Mouse (Mus musculus) intestine, postnatal 0 days (tissue): ENCODE measurements around the gene Mrps25. TPM values are rescaled to one million over a fixed set of nuclear protein-coding genes. Genes with fewer than 3 reads are reported as not detected.

Experiments
- ATAC-seq: fragments of 200-750 bp; cut with Nextera tagmentation; 2 replicates; pipeline ENCODE4 v1.8.0; 2017; ENCODE audit warnings: mild to moderate bottlenecking, moderate TSS enrichment, moderate library complexity
- H3K27ac ChIP-seq: fragments of 300-500 bp; sonication (generic); 2 replicates; pipeline ENCODE4 v1.5.1; 2014; ENCODE audit warnings: mild to moderate bottlenecking, low read depth, low read length, moderate library complexity
- H3K27me3 ChIP-seq: fragments of 300-500 bp; sonication (generic); replicated peaks from 2 replicates; pipeline ENCODE4 v1.6.1; 2014; ENCODE audit warnings: low read length, mixed read lengths; ENCODE audit not compliant: control insufficient read depth, insufficient read depth
- H3K36me3 ChIP-seq: fragments of 300-500 bp; sonication (generic); 2 replicates; pipeline ENCODE4 v1.6.1; 2014; ENCODE audit warnings: mild to moderate bottlenecking, moderate library complexity; ENCODE audit not compliant: control insufficient read depth, insufficient read depth
- H3K4me1 ChIP-seq: fragments of 300-500 bp; sonication (generic); replicated peaks from 2 replicates; pipeline ENCODE4 v1.6.1; 2014; ENCODE audit warnings: antibody characterized with exemption, low read length, mixed read lengths; ENCODE audit not compliant: control insufficient read depth, insufficient read depth
- H3K4me2 ChIP-seq: fragments of 300-500 bp; sonication (generic); replicated peaks from 2 replicates; pipeline ENCODE4 v1.6.1; 2014; ENCODE audit warnings: low read depth, mild to moderate bottlenecking, moderate library complexity
- H3K4me3 ChIP-seq: fragments of 300-500 bp; sonication (generic); 2 replicates; pipeline ENCODE4 v1.5.1; 2014; ENCODE audit warnings: low read depth, low read length
- H3K9ac ChIP-seq: fragments of 300-500 bp; sonication (generic); 2 replicates; pipeline ENCODE4 v1.6.1; 2014; ENCODE audit warnings: mild to moderate bottlenecking, low read depth, low read length
- H3K9me3 ChIP-seq: fragments of 300-500 bp; sonication (generic); 2 replicates; pipeline ENCODE4 v1.6.1; 2016; ENCODE audit warnings: mixed run types; ENCODE audit not compliant: control insufficient read depth
- CTCF ChIP-seq: sonication (generic); IDR thresholded peaks from 2 replicates; pipeline ENCODE4 v1.5.1; 2016; ENCODE audit warnings: low read depth, mild to moderate bottlenecking, control low read depth, antibody characterized with exemption, moderate library complexity
- WGBS: fragments of 180-500 bp; shearing (Covaris S2); extraction: QIAGEN DNeasy Blood & Tissue Kit; methylation state at CpG from one replicate; pipeline ENCODE4 v1.1.7; 2014; 5-methylcytosine and 5-hydroxymethylcytosine counted together
- polyA plus RNA-seq: library from polyadenylated mRNA; unstranded; fragments of >200 nt; fragmentation: Nextera tagmentation; extraction: Ambion mirVana; gene quantifications from 2 replicates; pipeline ENCODE4 v1.2.1, GENCODE M21; 2015

Gene Mrps25
- polyA plus RNA-seq, 1 experiment from 2014 or later: 54.2 TPM

DNA sequence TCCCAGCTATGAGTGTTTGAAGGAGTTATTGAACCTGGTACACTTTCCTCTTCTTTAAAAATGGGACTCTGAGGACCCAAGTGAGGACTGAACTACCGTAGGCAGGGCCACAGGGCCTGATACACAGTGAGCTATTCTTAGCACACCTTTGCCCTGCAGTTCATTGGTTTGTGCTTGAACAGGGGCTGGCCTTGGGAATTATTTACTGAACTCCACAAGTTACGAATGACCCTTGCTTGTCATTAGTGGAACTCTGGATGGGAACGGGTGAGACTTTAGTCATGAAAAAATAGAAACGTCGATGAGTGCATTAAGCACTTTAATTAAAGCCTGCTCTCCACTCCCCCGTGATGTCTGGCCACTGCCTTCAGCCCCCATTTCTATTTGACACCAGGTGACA lies 37.8 kb upstream of the Mrps25 start:
- H3K27ac ChIP-seq: no peak overlapping the region
- H3K4me1 ChIP-seq: no peaks in the 10 kb centered on the region
- no peak for TF ChIP-seq CTCF
- no peak overlapping the region for H3K9ac ChIP-seq
- H3K9me3 ChIP-seq: no peaks in the 10 kb centered on the region
- H3K4me3 ChIP-seq: no peak overlapping the region
- H3K4me2 ChIP-seq: no peak overlapping the region
- no peaks in the 10 kb centered on the region for H3K36me3 ChIP-seq
- no peaks in the 10 kb centered on the region for H3K27me3 ChIP-seq
- no peak for ATAC-seq
- WGBS: 69% methylated on average over 6 of the region's 6 CpGs

DNA sequence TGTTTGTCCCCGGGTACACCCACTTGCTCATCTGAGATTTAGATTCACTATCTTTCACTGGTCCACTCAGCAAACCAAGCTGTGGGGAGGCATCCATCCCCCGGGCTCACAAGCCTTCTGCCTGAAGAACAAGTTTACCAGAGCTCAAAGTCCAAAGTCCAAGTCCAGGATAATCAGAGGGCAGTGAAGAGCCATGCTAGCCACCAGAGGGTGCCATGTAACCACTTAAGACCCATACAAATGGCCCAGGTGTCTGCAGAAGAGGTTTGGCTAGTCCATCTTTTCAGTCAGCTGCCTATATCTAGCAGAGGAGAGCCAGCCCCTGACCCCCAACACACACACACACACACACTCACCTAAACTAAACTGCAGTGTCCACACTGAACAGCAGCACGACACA lies 35.6 kb upstream of the Mrps25 start:
- Histone ChIP-seq H3K9ac (no peak overlapping the region), H3K27ac (no peak overlapping the region), H3K4me2 (no peak overlapping the region), H3K4me3 (no peak overlapping the region), H3K27me3 (no peaks in the 10 kb centered on the region), H3K9me3 (no peaks in the 10 kb centered on the region), H3K4me1 (no peaks in the 10 kb centered on the region; the same call in 1 of the 2 replicates), H3K36me3 (no peaks in the 10 kb centered on the region)
- TF ChIP-seq CTCF: peak; percentile 82
- ATAC-seq: peak; percentile 60
- 33% methylated on average over 3 of the region's 3 CpGs for WGBS

DNA sequence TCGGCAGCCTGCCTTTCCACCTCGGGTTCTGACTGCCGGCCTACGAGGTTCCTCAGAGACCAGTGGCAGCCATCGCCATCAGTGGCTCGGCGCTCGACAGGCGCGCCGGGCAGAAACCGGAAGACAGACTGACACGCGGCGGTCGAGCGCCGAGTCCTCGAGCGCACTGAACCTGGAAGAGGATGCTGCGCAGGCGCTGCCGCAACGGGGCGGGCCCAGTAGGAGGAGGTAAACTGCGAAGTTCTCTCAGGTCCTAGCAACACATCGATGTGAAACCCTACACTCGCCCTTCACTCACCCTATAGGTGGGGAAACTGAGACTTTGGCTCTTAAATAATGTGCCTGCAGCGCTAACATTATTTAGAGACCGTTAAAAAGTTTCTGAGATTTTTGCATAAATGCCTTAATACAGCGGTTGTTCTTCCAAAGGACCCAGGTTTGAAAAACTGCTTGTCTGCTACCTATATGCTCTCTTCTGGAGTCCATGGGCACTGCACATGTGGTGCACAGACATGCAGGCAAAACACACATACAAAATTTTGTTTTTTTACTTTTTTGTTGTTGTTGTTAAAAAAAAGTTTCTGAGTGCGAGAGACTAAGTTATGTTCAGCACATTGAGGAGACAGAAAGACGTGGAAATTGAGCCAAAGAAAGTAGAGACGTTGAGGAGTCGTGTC lies 31.1 kb upstream of the Mrps25 start, which contains the start of gene Rbsn:
Gene Rbsn (minus strand): TSS at position 153 of the 677 bp plus-strand sequence.
- WGBS: 10% methylated on average over 35 of the region's 35 CpGs
- ATAC-seq: peak; percentile 94
- H3K9me3 ChIP-seq: no peaks in the 10 kb centered on the region

DNA sequence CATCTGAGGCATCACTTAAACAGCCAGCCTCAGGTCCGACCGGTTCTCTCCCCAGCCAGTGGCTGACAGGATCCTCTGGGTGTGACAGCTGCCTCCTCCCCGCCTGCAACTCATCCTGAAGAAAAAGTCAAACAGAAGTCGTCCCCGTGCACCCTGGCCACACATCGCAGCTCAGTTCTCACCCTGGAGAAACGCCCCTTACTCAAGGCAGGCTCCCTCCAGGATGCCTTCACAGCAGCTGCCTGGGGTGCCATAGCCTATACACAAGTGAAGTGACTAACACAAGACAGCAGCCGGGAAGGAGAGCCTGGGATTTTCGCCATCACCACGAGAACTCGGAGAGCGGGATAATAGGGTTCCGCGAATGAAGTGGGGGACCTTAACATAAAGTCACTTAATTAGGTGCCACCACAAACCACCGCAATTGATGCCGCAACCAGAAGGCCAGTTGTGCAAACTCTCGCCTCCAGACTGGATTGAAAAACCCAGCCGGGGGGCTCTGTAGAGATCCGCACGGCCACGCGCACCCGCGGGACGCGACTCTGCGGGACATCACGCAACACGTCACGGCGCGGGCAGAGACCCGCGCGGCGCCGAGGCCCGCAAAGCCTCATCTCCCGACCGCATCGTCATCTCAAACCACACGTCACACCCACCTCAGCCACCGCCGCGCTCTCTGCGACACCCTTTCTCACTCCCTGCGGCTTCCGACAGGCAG lies 30.4 kb upstream of the Mrps25 start:
- peak; percentile 44 for ATAC-seq
- under 1% methylated on average over 48 of the region's 48 CpGs for WGBS

More for the DNA sequence above, 31.1 kb upstream of the Mrps25 start, which contains the start of gene Rbsn:
- Histone ChIP-seq H3K9ac (peak within 1 kb of the TSS; percentile 82), H3K4me1 (peaks cover 3% of the 10 kb centered on the region; the same call in 1 of the 2 replicates), H3K4me2 (peak within 1 kb of the TSS; percentile 91), H3K27me3 (no peaks in the 10 kb centered on the region), H3K36me3 (peaks cover 5% of the 10 kb centered on the region), H3K4me3 (peak within 1 kb of the TSS; percentile 87), H3K27ac (peak within 1 kb of the TSS; percentile 41)
- peak; percentile 40; the same call in 1 of the 2 replicates for TF ChIP-seq CTCF

DNA sequence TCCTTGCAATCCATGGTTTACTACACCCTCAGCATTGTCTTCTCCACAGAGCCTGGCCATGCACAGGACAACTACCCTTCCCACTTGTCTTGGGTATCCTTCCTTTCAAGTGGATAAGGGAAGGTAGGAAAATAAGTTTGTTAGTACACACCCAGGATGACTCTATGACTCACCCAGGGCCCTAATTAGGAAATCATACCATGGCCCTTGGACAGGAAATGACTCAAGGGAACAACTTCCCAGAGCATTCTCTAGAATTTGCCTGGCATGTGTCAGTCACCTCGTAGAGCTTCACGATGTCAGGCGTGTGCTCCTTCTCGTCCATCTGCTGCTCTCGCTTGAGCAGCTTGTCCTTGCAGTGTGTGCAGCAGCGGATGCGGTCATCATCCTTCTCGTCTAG lies 15.6 kb upstream of the Mrps25 start:
- no peak for ATAC-seq
- peaks cover 64% of the 10 kb centered on the region for H3K36me3 ChIP-seq
- no peaks in the 10 kb centered on the region for H3K4me1 ChIP-seq
- H3K9ac ChIP-seq: no peak overlapping the region
- H3K9me3 ChIP-seq: no peaks in the 10 kb centered on the region
- no peak for TF ChIP-seq CTCF
- WGBS: 91% methylated on average over 8 of the region's 8 CpGs
- no peak overlapping the region for H3K4me3 ChIP-seq
- H3K27ac ChIP-seq: 0 out of 2 replicates have a peak overlapping the region, but pooled peaks have one; percentile 16
- H3K27me3 ChIP-seq: no peaks in the 10 kb centered on the region
- H3K4me2 ChIP-seq: no peak overlapping the region

More for the DNA sequence above, 30.4 kb upstream of the Mrps25 start:
- peak overlapping the region; percentile 82 for H3K9ac ChIP-seq
- H3K27ac ChIP-seq: peak overlapping the region; percentile 41
- H3K4me2 ChIP-seq: peak overlapping the region; percentile 91
- peak overlapping the region; percentile 87 for H3K4me3 ChIP-seq
- H3K4me1 ChIP-seq: peaks cover 3% of the 10 kb centered on the region; the same call in 1 of the 2 replicates
- H3K9me3 ChIP-seq: no peaks in the 10 kb centered on the region
- no peak for TF ChIP-seq CTCF
- H3K27me3 ChIP-seq: no peaks in the 10 kb centered on the region
- H3K36me3 ChIP-seq: peaks cover 11% of the 10 kb centered on the region

DNA sequence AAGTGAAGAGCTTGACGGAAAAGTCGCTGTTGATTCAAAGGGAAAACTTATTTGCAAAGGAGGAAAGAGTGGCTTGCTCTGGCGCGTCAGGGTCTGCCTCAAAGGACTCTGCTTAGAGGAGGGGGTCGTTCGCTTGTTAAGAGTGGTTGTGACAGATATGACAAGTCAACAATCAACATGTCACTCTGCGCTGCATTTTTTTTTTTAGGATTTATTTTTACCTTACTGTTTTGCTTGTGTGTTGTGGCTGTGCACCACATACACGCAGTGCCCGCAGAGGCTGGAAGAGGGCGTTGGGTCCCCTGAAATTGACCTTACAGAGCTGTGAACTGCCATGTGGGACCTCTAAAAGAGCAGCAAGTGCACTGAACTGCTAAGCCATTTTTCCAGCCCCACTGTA lies 345 bp upstream of the Mrps25 start:
- Histone ChIP-seq H3K4me1 (0 out of 2 replicates have a peak, but pooled peaks cover 5% of the 10 kb centered on the region), H3K9me3 (no peaks in the 10 kb centered on the region), H3K4me2 (peak overlapping the region; percentile 88), H3K27me3 (no peaks in the 10 kb centered on the region), H3K27ac (no peak overlapping the region), H3K9ac (peak overlapping the region; percentile 65), H3K4me3 (peak overlapping the region; percentile 76), H3K36me3 (peaks cover 15% of the 10 kb centered on the region)
- ATAC-seq: peak; percentile 25; the same call in 1 of the 2 replicates
- TF ChIP-seq CTCF: peak; percentile 48
- WGBS: 5% methylated on average over 10 of the region's 10 CpGs
